Mouse (Mus musculus) cortical plate, adult 2 months (tissue): Measurements from ENCODE around the gene Gm10354. TPM values are rescaled to one million over a fixed set of nuclear protein-coding genes. Genes with fewer than 3 reads are reported as not detected.
"Not testable (repeated sequence)": the region's sequence is repeated elsewhere in the genome, so short reads cannot be mapped to it uniquely, and the experiment has no call there.

ENCODE experiments used
- H3K27ac ChIP-seq: fragments of 200-500 bp; 2 replicates; pipeline ENCODE4 v1.5.1; 2012; ENCODE audit warnings: low read length, control low read depth, inconsistent platforms; ENCODE audit not compliant: insufficient read depth
- H3K4me1 ChIP-seq: fragments of 200-500 bp; 2 replicates; pipeline ENCODE4 v1.6.1; 2011; ENCODE audit warnings: low read length; ENCODE audit not compliant: control insufficient read depth, insufficient read depth
- H3K4me3 ChIP-seq: fragments of 200-500 bp; 2 replicates; pipeline ENCODE4 v1.5.1; 2011; ENCODE audit warnings: mild to moderate bottlenecking, low read length, control low read depth; ENCODE audit not compliant: insufficient read depth
- polyA plus RNA-seq: library from polyadenylated mRNA; depleted of rRNA; stranded (reverse); fragments of >200 nt; gene quantifications from 2 replicates; pipeline ENCODE4 v1.2.3, GENCODE M21; 2012

Gene Gm10354
- polyA plus RNA-seq, 1 experiment = not detected

- not testable (repeated sequence) for H3K27ac ChIP-seq, H3K4me1 ChIP-seq, H3K4me3 ChIP-seq
These were observed 1.4 kb downstream of the Gm10354 start for GRCm38 (mm10) chr5:14977368-14977767.

GRCm38 (mm10) chr5:14975294-14975693, 3.4 kb downstream of the Gm10354 start:
- not testable (repeated sequence) for H3K4me1 ChIP-seq, H3K4me3 ChIP-seq, H3K27ac ChIP-seq

- not testable (repeated sequence) for H3K4me3 ChIP-seq, H3K4me1 ChIP-seq, H3K27ac ChIP-seq
These were observed 5.9 kb downstream of the Gm10354 start for GRCm38 (mm10) chr5:14972841-14973240.

GRCm38 (mm10) chr5:14963821-14964220, 14.9 kb downstream of the Gm10354 start:
- not testable (repeated sequence) for H3K4me1 ChIP-seq, H3K4me3 ChIP-seq, H3K27ac ChIP-seq

- H3K4me3 ChIP-seq, H3K27ac ChIP-seq, H3K4me1 ChIP-seq: not testable (repeated sequence)
These were observed 17.2 kb downstream of the Gm10354 start for GRCm38 (mm10) chr5:14961502-14961901.

- H3K4me3 ChIP-seq, H3K27ac ChIP-seq, H3K4me1 ChIP-seq: not testable (repeated sequence)
These were observed 22.6 kb downstream of the Gm10354 start for GRCm38 (mm10) chr5:14955928-14956706.

GRCm38 (mm10) chr5:14953587-14953986, 25.1 kb downstream of the Gm10354 start:
- H3K4me1 ChIP-seq, H3K4me3 ChIP-seq: not testable (repeated sequence)
- H3K27ac ChIP-seq = peak overlapping the region; percentile 46; the same call in 1 of the 2 replicates

GRCm38 (mm10) chr5:14952749-14953148, 26.0 kb downstream of the Gm10354 start:
- not testable (repeated sequence) for H3K4me1 ChIP-seq, H3K4me3 ChIP-seq, H3K27ac ChIP-seq

GRCm38 (mm10) chr5:14951822-14952221, 26.9 kb downstream of the Gm10354 start:
- H3K27ac ChIP-seq, H3K4me3 ChIP-seq, H3K4me1 ChIP-seq: not testable (repeated sequence)

GRCm38 (mm10) chr5:14947482-14948198, 31.1 kb downstream of the Gm10354 start:
- H3K4me3 ChIP-seq, H3K4me1 ChIP-seq, H3K27ac ChIP-seq: not testable (repeated sequence)

GRCm38 (mm10) chr5:14945524-14945923, 33.2 kb downstream of the Gm10354 start:
- not testable (repeated sequence) for H3K4me3 ChIP-seq, H3K27ac ChIP-seq, H3K4me1 ChIP-seq

GRCm38 (mm10) chr5:14941043-14941442, 37.7 kb downstream of the Gm10354 start:
- H3K4me3 ChIP-seq, H3K27ac ChIP-seq, H3K4me1 ChIP-seq: not testable (repeated sequence)

GRCm38 (mm10) chr5:14938329-14938728, 40.4 kb downstream of the Gm10354 start, which contains the start of gene Speer4e:
TSS of gene Speer4e (minus strand) at chr5:14938429.
- not testable (repeated sequence) for H3K27ac ChIP-seq, H3K4me3 ChIP-seq, H3K4me1 ChIP-seq

GRCm38 (mm10) chr5:14933721-14934120, 45.0 kb downstream of the Gm10354 start:
- not testable (repeated sequence) for H3K4me3 ChIP-seq, H3K4me1 ChIP-seq, H3K27ac ChIP-seq

GRCm38 (mm10) chr5:14927047-14927446, 51.7 kb downstream of the Gm10354 start:
- not testable (repeated sequence) for H3K27ac ChIP-seq, H3K4me1 ChIP-seq, H3K4me3 ChIP-seq
